ENCODE assay signal across 7 mouse cellular contexts in the genomic region with DNA sequence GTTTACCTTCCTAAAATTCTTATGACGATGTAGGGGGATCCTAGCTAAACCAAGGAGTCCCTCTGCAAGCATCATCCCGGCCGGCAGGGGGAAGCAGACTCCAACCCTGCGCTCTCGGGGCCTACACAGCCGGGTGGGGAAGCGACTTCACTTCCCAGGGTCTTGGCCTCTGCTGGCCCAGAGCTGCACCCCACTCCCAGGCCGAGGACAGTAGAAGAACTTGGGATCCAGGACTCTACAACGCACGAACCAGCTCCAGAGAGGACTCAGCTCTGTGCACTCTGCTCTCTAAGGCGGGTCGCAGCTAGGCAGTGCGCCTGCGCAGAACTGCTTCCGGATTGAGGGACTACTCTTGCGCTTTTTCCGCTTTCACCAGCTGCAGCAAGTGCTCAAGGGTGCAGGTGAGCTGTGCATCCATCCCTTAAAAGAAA. TPM values are rescaled to one million over a fixed set of nuclear protein-coding genes. Genes with fewer than 3 reads are reported as not detected.
DNase-seq lines count a peak whose midpoint lies in the region; ATAC-seq and TF ChIP-seq lines count a peak whose summit lies in the region.

A gene (plus strand): TSS at position 87 of the 431 bp plus-strand sequence.

- ATAC-seq in embryonic facial prominence, embryonic 12.5 days (ENCODE audit: insufficient number of reproducible peaks, insufficient read depth, low FRiP score, low TSS enrichment), result peak; percentile 89
- ATAC-seq in limb, embryonic 12.5 days (ENCODE audit: insufficient number of reproducible peaks, insufficient read depth, low FRiP score, low TSS enrichment, low read depth), result peak; percentile 82
- ATAC-seq in midbrain, embryonic 15.5 days (replicated peaks), result peak; percentile 98

- TF ChIP-seq CTCF in kidney, adult 2 months (conservative IDR thresholded peaks at IDR 0.05; ENCODE audit: insufficient read depth, insufficient read length, low read depth, low read length), result peak; percentile 86
- peak; percentile 90 for TF ChIP-seq CTCF in spleen, adult 2 months (IDR thresholded peaks at IDR 0.05; ENCODE audit: extremely low read depth, insufficient read depth, insufficient read length, insufficient replicate concordance)

- H3K4me3 ChIP-seq in embryonic facial prominence, embryonic 12.5 days, result peak within 1 kb of the TSS; percentile 58
- H3K4me3 ChIP-seq in kidney, adult 2 months (ENCODE audit: insufficient read depth, low read depth, low read length), result peak within 1 kb of the TSS; percentile 70
- peak within 1 kb of the TSS; percentile 55 for H3K4me3 ChIP-seq in limb, embryonic 12.5 days (replicated peaks)
- H3K4me3 ChIP-seq in midbrain, embryonic 15.5 days, result peak within 1 kb of the TSS; percentile 61
- H3K4me3 ChIP-seq in spleen, adult 2 months (ENCODE audit: extremely low read depth, insufficient read depth, insufficient read length), result peak within 1 kb of the TSS; percentile 92

- no peaks in the 10 kb centered on the region for H3K27me3 ChIP-seq in embryonic facial prominence, embryonic 12.5 days
- H3K27me3 ChIP-seq in kidney, adult 2 months (replicated peaks; ENCODE audit: control insufficient read depth, insufficient read depth, low read length), result no peaks in the 10 kb centered on the region
- H3K27me3 ChIP-seq in limb, embryonic 12.5 days, result no peaks in the 10 kb centered on the region
- H3K27me3 ChIP-seq in midbrain, embryonic 15.5 days (replicated peaks), result no peaks in the 10 kb centered on the region
- no peaks in the 10 kb centered on the region for H3K27me3 ChIP-seq in spleen, adult 2 months (ENCODE audit: control insufficient read depth, insufficient read depth, low read length)

- peak; percentile 43 for TF ChIP-seq POLR2A in kidney, adult 2 months (IDR thresholded peaks at IDR 0.05; ENCODE audit: low read depth, low read length)
- TF ChIP-seq POLR2A in spleen, adult 2 months (IDR thresholded peaks at IDR 0.05; ENCODE audit: low read depth, low read length), result peak; percentile 64

- under 1% methylated on average over 17 of the region's 17 CpGs for WGBS in embryonic facial prominence, embryonic 12.5 days
- under 1% methylated on average over 17 of the region's 17 CpGs for WGBS in kidney, adult 2 months
- 2% methylated on average over 17 of the region's 17 CpGs for WGBS in limb, embryonic 12.5 days
- under 1% methylated on average over 17 of the region's 17 CpGs for WGBS in midbrain, embryonic 15.5 days
- WGBS in spleen, adult 2 months, result under 1% methylated on average over 17 of the region's 17 CpGs

- H3K4me1 ChIP-seq in embryonic facial prominence, embryonic 12.5 days, result peaks cover 5% of the 10 kb centered on the region; the same call in 1 of the 2 replicates
- peaks cover 3% of the 10 kb centered on the region; the same call in 1 of the 2 replicates for H3K4me1 ChIP-seq in kidney, adult 2 months (ENCODE audit: control insufficient read depth, insufficient read depth, low read length)
- H3K4me1 ChIP-seq in limb, embryonic 12.5 days (replicated peaks), result peaks cover 4% of the 10 kb centered on the region; the same call in 1 of the 2 replicates
- peaks cover 9% of the 10 kb centered on the region for H3K4me1 ChIP-seq in midbrain, embryonic 15.5 days
- no peaks in the 10 kb centered on the region for H3K4me1 ChIP-seq in spleen, adult 2 months (ENCODE audit: control insufficient read depth, insufficient read depth, insufficient read length)

- H3K36me3 ChIP-seq in embryonic facial prominence, embryonic 12.5 days, result no peaks in the 10 kb centered on the region
- no peaks in the 10 kb centered on the region for H3K36me3 ChIP-seq in kidney, adult 2 months (ENCODE audit: control insufficient read depth, insufficient read depth, low read length)
- H3K36me3 ChIP-seq in limb, embryonic 12.5 days, result no peaks in the 10 kb centered on the region
- H3K36me3 ChIP-seq in midbrain, embryonic 15.5 days (replicated peaks), result no peaks in the 10 kb centered on the region
- H3K36me3 ChIP-seq in spleen, adult 2 months (ENCODE audit: control insufficient read depth, insufficient read depth, low read length), result no peaks in the 10 kb centered on the region

- no peaks in the 10 kb centered on the region for H3K9me3 ChIP-seq in embryonic facial prominence, embryonic 12.5 days
- no peaks in the 10 kb centered on the region for H3K9me3 ChIP-seq in limb, embryonic 12.5 days
- no peaks in the 10 kb centered on the region for H3K9me3 ChIP-seq in midbrain, embryonic 15.5 days

- H3K9ac ChIP-seq in embryonic facial prominence, embryonic 12.5 days, result peak within 1 kb of the TSS; percentile 61
- peak within 1 kb of the TSS; percentile 68 for H3K9ac ChIP-seq in limb, embryonic 12.5 days (replicated peaks)
- peak within 1 kb of the TSS; percentile 61 for H3K9ac ChIP-seq in midbrain, embryonic 15.5 days

- DNase-seq in adrenal gland, postnatal 25 days, result peak; percentile 88
- peak; percentile 92 for DNase-seq in heart, adult 18-20 months
- DNase-seq in kidney, adult 2 months, result peak; percentile 93
- DNase-seq in spleen, adult 2 months (ENCODE audit: low read depth in 1 of 2, low spot score in 2 of 2), result peak; percentile 79 to 88

- H3K4me2 ChIP-seq in embryonic facial prominence, embryonic 12.5 days (replicated peaks), result peak within 1 kb of the TSS; percentile 60
- H3K4me2 ChIP-seq in limb, embryonic 12.5 days, result peak within 1 kb of the TSS; percentile 78
- peak within 1 kb of the TSS; percentile 72 for H3K4me2 ChIP-seq in midbrain, embryonic 15.5 days

- no peak within 1 kb of the TSS for H3K27ac ChIP-seq in embryonic facial prominence, embryonic 12.5 days
- H3K27ac ChIP-seq in kidney, adult 2 months (ENCODE audit: insufficient read depth, low read depth, low read length), result peak within 1 kb of the TSS; percentile 88
- peak within 1 kb of the TSS; percentile 54; the same call in 1 of the 2 replicates for H3K27ac ChIP-seq in limb, embryonic 12.5 days
- H3K27ac ChIP-seq in midbrain, embryonic 15.5 days, result peak within 1 kb of the TSS; percentile 77
- peak within 1 kb of the TSS; percentile 93 for H3K27ac ChIP-seq in spleen, adult 2 months (ENCODE audit: insufficient read depth, low read length)

RNA-seq across cellular contexts. Expression of the gene that starts here (rescaled TPM):
- 3.5 and 6.7 TPM in 2 replicates for total RNA-seq in adrenal gland, postnatal 25 days (2021)
- polyA plus RNA-seq in embryonic facial prominence, embryonic 12.5 days (2016; fragmentation: Nextera tagmentation; extraction: Ambion mirVana), result 11.0 and 11.4 TPM in 2 replicates
- 1 to 10 TPM; 2.5 to 3.4 TPM for total RNA-seq in heart, adult 18-20 months (2021)
- polyA plus RNA-seq in kidney, adult 2 months (2012; rRNA removed), result 6.7 and 8.8 TPM in 2 replicates
- 9.1 and 11.3 TPM in 2 replicates for polyA plus RNA-seq in limb, embryonic 12.5 days (2016; fragmentation: Nextera tagmentation; extraction: Ambion mirVana)
- 15.5 and 16.3 TPM in 2 replicates for polyA plus RNA-seq in midbrain, embryonic 15.5 days (2015; fragmentation: Nextera tagmentation; extraction: Ambion mirVana)
- 1.2 and 1.3 TPM in 2 replicates for polyA plus RNA-seq in spleen, adult 2 months (2012; rRNA removed)
